Mouse (Mus musculus) kidney, adult 8-10 months (tissue): Measurements from ENCODE around the gene H2afj.

Experiments used
- DNase-seq, 2 experiments: peaks; one replicate each; pipeline ENCODE4 v3.0.0; 2022

H2afj gene

DNA sequence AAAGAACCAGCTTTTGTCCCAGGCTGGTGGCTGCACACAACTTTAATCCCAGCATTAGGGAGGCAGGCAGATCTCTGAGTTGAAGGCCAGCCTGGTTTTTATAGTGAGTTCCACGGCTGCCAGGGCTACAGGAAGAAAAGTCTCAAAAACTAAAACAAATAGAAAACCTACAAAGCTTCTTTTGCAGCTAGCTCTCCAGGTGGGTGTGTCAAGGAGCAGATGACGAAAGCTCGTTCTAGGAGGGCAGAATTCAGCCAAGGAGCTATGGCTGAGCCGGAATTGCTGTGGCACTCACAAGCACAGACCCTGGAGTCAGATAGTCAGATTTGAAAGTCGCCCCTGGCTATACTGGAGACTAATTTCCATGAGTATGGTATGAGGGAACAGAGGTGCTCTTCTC lies 1.2 kb upstream of the H2afj start:
- no peak for DNase-seq

DNA sequence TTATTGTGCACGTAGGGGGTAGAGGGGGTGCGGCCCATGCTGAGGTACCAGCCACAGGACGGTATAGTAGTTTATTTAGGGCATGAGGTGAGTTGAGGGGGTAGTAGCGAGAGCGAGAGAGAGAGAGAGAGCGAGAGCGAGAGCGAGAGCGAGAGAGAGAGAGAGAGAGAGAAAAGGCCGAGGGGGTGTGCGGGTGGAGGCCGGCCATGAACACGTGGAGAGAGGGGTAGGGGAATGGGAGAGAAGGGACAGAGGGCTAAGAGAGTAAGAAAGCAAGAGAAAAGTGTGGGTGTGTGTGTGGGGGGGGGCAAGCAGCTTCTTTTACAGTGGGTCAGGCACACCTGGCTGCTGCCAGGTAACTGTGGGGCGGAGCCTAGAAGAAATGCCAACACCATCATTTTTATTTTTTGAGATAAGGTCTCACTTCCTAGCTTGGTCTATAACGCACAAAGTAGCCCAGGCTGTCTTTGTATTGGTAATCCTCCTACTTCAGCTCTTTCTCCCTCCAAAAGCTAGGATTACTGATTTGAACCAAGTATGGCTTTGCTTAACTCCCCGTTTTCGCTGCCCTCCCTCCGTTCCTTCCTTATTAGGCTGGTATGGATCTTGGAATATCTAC lies 540 bp upstream of the H2afj start:
- no peak for DNase-seq

DNA sequence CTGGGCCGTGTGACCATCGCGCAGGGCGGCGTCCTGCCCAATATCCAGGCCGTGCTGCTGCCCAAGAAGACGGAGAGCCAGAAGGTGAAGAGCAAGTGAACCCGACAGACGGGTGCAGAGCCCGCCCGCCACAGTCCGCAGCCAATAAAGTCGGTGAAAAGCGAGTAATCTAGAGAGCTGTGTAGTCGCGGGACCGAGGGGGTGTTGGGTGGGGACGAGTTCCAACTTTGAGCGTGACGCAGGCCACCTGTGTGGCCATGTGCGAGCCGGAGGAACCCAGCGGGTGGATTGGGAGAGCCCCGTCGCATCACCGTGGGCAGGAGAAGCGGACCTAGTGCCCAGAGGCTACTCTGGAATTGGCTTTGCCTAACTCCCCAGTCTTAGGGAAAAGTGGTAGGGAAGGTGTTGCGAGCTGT lies 595 bp downstream of the H2afj start:
- peak in 1 of 2 experiments; percentile 41 for DNase-seq

DNA sequence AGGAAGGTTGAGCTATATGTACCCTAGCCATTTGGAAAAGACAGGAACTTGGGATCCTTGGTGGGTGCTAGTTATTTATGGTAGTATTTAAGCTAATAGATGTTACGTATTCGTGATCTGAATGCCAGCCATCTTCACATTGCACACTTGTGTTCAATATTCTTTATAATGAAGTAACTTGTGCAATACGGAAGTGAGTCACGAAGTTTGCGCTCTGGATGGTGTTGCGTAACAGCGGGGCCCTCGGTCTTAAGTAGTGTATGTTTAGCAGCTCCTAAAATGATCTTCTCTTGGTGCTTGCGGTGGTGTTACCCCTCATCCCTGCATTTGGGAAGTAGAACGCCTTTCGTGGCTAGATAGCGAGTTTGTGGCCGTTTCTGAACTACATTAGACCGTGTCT lies 1.0 kb downstream of the H2afj start:
- DNase-seq, result peak; percentile 45 to 47

DNA sequence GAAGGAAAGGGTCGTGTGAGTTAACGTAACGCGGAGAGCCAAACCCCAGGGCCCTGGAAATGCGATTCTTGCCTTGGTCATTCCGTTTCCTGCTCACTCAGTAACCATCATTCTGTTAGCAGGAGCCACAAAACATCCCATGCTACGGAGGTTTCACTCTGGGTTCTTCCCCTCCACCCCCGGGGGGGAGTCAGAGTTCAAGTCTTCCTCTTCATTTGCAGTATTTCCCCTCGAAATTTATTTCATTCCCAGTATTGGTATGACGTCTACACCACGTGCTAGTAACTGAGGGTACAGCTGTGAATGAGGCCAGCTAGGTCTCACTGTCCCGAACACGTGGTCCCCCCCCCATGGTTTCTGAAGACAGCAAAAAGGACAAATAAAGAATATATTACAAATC lies 1.6 kb downstream of the H2afj start:
- DNase-seq, result no peak

DNA sequence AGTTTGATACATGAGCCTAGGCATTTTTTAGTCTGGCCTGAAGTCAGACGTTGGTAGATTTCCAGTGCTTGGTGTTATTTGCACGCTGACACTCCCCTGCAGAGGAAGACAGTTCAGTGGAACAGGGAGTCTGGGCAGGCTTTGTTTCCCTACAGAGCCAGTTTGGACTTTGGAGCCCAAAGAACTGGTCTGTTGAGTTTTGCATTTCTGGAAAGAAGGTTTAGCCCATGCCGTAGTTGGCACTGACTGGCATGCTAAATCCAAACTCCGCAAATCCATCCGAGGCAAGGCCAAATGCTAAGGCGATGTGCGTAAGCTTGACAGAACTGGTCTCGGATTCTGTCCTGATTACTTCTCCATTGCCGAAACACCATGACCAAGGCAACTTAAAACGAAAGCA lies 3.2 kb downstream of the H2afj start:
- DNase-seq, result peak; percentile 62 to 76

DNA sequence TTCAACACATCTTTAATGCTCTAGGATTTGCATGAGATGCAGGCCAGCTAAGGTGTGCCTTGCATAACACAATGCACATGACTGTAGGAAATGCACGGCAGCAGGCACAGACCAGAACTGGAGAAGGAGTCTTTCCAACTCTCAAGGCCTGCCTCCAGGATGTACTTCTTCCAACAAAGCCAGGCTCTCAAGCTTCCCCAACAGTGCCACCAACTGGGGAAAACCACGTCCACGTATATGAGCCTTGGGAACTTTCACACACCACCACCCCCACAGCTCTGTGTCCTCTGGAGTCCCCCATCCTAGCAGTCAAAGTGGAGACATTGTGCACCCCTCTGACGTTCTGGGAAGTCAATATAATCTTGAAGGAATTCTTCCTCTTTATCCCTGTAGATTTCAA lies 5.1 kb downstream of the H2afj start:
- no peak for DNase-seq

DNA sequence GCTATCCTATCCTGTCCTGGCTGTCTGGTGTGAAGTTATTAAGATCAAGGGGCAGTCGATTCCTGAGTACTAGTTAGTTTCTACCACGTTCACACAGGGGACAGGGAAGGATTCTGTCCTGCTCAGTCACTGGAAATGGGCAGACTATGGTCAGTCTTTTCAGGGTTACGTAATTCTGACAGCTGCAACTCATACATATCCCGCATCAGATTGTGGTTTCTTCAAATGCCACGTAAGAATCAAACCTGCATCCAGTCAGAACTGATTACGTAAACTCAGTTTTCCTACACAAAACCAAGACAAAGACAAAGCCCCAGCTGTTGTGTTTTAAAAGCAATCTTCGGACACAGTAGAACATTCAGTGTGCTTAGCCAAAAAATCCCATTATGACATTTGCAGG lies 7.3 kb downstream of the H2afj start:
- no peak for DNase-seq

DNA sequence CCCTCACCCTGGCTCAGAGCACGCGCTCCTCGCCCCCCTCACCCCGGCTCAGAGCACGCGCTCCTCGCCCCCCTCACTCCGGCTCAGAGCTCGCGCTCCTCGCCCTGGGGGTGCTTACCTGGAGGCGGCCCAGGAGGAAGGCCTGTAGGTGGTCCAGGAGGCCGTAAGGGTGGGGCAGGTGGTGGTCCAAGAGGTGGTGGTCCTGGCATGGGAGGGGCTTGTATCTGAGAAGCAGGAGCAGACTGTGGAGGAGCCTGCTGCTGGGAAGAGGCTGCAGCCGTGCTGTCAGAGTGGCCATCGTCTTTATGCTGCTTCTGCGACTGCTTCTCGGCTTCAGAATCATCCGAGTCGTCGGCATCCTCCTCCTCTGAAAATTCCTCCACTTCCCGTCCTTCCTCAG lies 8.8 kb downstream of the H2afj start:
- no peak for DNase-seq

DNA sequence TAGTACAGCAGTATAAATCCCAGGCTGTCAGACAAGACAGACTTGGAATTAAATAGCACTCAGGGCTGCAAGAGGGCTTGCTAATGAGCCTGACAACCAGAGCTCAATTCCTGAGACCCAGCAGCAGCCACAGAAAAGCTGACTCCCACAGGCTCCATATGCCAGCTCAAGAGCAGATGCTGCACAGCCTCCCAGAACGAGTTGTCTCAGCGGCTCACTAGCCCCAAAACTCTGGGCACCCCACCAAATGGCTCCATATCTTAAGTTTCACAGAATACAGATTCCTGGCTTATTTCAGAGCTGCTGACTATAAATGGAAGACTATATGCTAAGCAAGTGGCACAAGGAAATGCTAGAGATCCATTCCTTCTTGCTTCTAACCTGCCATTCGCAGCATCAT lies 9.5 kb downstream of the H2afj start:
- no peak for DNase-seq

DNA sequence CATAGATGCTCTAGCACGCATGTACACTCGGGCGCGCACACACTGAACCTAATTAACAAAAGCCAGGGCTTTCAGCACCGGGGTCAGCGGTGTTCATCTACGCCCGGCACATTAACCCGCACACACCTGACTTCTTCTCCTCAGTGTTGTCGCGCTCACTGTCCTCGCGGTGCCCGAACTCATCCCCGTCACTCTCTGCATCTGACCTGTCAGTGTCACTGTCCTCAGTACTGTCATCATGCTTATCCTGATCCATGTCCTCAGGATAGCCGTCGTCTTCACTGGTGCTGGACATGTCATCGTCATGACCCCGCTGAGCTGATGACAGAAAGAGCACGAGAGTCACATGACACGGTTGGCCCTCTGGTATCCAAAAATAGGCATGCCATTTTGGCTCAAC lies 12.3 kb downstream of the H2afj start:
- no peak for DNase-seq

DNA sequence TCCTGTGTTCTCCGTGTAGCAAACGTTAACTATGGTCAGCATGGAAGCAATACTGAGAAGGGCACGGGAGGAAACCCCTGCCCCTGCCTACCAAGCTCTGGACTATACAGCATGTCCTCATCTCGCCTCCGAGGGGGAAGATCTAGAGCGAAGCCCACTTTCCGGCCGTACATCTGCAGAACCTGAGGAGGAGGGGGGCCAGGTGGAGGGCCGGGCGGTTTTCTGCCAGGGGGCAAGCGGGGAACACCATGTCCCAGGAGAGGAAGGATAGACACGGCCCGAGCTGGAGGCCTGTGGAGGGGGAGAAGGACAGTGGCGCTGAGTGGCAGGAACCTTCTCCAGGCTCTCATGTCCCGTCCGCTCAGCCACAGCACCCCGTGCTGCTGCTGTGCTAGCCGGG lies 13.0 kb downstream of the H2afj start:
- DNase-seq, result no peak

DNA sequence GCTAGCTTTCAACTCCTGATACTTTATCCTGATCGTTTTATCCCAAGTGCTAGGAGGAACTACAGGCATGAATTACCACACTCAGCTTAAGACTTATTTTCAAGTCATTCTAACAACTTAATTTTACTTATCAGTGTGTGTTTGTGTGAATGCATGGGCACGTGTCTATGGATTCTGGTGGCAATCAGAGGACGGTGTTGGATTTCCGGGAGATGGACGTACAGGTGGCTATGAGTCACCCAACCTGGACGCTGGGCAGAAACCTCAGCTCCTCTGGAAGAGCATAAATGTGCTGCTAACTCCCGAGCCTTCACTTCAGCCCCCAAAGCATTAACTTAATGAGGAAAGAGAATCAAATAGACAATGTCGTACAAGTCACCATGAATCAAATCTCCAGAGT lies 16.9 kb downstream of the H2afj start:
- DNase-seq, result no peak

DNA sequence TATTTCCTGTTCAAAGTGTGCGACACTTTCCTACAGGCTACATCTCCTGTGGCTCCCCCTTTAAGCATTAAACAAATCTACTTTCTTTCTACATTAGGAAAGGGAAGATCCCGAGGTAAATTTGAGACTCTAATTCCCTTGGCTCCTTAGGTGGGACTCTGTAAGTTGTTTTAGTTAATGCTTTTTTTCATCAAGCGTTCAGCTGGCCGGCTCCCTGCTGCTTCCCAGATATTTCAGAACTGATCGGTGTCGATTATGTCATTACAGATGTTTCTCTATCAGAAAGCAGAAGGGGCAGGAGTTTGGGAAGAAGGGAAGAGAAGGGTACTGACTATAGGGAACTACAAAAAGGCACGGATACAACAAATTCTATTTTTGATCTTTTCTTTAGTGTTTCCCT lies 19.1 kb downstream of the H2afj start:
- DNase-seq, result no peak

DNA sequence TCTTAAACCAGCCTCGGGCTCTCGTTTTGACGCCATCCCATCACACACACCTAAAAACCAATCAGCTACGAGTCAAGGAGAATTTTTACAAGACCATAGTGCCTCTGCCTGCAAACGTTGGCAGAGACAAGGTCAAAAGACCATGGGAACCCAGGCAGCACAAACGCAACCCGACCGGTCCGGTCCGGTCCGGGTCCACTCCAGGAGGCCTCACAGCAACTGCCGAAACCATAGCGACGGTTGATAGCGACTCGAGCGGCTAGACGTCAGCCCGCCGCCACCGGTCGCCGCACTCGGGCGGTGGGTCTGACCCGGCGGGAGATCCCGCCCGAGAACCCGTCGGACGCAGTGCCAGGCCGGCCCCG lies 19.5 kb downstream of the H2afj start, which contains the start of gene BC049715:
Gene BC049715, plus strand, starts transcription at position 111 of the 365 bp plus-strand sequence.
- peak; percentile 45 to 47 for DNase-seq

DNA sequence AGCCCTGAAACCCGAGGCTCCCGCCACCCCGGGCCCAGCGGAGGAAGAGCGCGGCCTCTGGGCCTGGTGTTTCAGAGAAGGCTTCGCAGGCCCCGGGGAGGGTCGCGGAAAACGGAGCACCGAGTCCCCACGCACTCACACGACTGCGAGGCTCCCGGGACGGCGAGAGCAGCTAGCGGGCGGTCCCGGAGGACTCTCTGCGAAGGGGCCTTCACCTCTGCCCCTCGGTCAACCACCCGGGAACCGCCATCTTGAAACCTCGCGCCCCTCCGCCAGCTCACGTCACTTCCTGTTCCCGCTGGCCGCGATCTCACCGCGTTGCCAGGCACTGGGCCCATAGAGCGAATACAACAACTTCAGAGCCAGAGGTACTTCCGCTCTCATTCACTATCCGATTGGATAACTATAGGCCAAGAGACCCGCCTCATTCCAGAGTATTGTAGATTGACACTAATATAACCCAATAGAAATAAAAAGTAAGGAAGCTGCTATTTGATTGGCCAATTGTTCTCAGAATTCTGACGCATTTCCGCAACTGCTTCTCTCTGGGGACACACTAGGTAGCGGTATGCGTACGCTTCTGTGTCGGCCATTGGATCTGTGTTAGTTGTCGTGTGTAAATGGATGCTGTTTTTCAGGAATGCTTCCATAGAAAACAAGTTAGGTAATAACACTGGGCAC lies 20.0 kb downstream of the H2afj start, which contains the start of gene Wbp11:
Gene Wbp11, minus strand, starts transcription at position 353 of the 681 bp plus-strand sequence.
- peak; percentile 96 to 98 for DNase-seq

DNA sequence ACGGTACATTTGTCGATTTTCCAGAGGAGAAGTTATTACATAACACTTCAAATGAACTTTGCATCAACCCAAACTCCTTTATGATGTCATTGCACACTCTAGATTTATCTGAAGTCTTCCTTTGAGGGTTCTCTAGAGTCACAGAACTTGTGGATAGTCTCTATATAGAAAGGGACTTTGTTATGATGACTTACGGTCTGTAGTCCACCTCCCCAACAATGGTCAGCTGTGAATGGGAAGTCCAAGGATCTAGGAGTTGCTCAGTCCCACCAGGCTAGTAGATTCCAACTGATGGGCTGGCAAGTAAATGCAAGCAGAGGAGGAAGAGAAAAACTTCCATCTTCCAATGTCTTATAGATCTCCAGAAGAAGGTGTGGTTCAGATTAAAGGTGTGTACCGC lies 20.6 kb downstream of the H2afj start:
- no peak for DNase-seq

DNA sequence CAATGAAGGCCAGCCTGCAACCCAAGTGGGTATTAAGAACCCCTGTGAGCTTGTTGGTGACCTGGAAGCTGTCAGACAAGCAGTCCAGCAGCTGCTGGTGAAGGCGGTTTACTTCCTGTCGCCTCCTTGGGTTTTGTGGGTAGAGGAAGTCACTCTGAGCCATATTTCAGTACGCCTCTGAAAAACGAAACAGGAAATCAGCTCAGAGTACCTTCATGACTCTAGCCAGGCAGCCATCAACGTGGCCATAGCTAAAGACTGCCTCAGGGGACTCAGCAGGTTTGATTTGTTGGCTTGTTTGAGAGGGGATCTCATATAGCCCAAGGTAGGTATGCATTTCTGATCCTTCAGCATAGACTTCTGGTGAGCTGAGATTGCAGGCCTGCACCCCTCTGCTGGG lies 23.7 kb downstream of the H2afj start:
- no peak for DNase-seq

DNA sequence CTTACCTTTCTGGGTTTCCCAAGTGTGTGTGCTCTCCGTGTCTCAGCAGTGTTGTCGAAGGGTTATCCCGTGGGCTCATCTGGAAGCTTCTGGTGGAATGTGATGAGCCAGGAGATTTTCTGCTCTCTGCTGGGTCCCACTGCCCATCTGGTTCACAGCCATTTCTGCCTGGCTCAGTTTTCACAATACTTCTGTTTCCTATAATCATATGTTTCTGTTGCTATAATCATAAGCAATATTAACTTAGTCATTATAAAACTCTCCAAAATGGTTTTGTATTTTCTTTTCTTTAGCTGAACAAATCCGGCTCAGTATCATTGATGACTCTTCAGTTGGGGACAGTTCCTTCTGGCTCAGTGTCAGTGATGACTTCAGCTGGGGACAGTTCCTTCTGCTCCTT lies 27.3 kb downstream of the H2afj start, which contains the start of gene Smco3:
Gene Smco3, minus strand, starts transcription at position 101 of the 400 bp plus-strand sequence.
- no peak for DNase-seq

DNA sequence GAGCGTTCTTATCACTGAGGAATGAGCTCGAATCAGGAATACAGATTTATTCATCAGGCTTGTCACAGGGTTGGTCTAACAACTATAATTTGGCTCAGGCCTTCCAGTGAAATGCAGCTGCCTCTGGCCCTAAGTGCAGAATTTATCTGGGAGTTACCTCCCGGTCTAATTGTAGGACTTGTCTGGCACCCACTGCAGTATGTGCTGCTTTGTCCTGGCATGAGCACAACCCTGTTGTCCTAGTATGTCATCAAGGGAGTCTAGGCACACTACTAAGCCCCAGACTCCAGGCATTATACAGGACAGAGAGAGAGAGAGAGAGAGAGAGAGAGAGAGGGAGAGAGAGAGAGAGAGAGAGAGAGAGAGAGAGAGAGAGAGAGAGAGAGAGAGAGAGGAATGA lies 29.3 kb downstream of the H2afj start:
- DNase-seq, result no peak

DNA sequence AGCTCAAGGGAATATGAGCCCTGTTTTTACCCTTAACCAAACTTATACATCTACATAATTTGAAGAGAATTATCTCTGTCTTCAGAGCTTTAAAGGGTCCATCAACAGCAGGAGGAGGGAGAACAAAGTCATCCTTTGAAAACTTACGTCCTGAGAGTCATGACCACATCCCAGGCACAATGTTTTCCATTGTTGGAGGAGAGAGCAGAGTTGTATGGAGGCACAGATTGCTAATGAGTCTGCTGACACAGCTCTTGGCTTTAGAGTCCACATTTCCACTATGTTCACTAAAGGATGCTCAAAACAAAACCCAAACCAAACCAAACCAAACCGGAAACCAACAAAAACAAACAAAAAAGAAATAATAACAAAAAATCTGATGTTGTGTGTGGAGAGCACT lies 36.9 kb downstream of the H2afj start:
- DNase-seq, result no peak

DNA sequence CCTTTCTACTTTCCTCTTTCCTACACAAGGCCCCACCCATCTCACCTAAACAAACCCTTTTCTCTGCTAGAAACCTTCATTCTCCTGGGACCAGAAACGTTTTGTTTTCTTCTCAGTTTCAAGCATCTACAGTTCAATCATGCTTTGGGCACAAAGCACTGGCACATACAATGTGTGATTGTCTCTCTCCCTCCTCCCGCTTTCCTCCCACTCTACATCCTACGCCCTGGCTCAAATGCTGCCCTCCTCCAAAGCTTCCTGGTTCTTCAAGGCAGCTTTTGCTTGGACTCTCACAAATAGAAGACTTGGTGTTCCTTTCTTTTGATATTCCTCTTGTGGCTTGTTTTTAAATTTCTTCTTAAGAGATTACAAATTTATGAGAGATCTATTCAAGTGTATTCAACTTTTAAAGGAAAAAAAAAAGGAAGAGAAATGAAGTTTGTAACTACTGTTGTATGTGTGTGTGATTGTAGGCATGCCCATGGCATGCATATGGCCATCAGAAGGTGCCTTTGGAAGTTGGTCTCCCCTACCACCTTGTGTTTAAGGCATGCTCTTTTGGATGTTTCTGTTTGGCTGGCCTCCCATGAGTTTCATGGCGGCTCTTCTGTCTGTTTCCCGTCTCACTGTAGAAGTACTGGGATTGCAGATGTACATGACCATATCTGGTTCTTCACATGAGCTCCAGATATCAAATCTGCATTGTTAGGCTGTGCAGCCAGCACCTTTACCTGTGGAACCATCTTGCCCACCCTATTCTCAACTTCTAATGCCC lies 37.8 kb downstream of the H2afj start:
- no peak for DNase-seq

DNA sequence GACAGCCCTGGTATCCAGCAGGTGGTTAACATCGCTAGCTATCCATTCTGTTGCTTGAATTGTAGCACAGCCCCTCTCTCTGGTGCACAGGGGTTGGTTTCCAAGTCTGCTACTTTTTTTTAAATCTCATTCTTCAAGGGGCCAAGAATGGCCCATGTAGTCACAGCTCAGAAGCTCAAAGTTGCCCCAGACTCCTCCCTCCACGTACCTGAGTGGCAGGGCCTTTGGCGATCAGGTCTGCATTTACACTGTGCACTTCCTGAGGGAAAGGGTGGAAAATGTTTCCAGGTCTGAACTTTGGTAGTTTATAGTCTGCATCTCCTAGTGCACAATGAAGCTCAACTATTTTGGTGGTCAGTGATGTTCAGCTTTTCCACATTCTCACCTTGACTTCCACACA lies 39.2 kb downstream of the H2afj start:
- DNase-seq, result no peak

DNA sequence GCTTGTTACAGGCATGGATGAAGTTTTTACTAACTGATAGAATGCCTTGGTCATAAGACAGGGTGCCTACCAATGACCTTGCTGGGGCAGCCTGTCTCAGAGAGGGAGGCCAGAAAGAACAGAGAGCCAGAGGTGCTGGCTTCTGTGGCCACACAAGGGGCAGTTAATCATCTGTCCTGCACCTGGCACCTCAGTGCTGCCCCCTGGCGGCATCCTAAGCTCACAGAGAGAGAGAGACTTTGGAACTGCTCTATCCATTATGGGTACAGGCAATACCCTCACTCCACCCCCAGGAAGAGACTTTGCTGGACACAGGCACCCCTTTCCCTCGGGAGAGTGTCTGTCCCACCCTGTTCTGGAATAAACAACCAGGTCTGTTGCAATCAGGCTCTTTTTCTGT lies 39.7 kb downstream of the H2afj start:
- DNase-seq, result peak; percentile 32 to 67
